In the genomic region with DNA sequence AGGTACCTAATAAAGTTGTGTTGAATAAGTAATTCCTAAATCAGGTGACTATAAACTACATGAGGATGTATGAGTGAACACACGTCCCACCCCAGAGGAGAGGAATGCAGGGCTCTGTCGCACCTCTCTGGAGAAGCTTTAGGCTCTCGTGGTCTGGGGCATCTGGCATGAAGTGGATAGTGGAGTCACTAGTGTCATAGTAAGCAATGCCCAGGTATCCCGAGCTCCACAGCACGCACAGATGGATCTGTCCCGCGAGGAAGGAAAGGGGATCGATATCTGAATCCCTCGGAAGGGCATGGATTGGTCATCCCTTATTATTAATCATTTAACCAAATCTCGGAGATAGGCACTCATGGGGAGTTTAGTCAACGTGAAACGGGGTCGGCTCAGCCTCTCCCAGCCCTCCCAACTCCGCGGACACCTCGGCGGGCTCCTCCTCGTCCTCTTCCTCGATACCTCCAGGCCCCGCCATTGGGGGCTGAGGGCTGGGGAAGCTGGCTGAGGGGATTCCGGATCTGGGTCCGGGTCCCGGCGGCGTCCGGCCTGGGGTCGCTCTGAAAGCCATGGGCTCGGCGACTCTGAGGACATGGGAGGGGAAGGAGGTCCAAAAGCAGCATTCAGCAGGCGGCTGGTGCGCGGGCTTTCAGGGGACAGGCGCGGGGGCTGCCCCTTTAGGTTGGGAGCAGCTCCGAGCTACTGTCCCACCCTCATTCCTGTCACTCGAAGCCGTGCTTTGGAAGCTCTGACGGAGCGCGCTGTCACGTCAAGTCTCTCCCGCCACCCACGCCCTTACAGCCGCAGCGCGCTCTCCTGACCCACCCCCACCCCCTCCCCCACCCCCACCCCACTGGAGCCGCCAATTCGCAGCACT, we compare ENCODE assay signal across 8 mouse cellular contexts. TPM values are rescaled to one million over a fixed set of nuclear protein-coding genes. Genes with fewer than 3 reads are reported as not detected.
DNase-seq lines count a peak whose midpoint lies in the region; ATAC-seq and TF ChIP-seq lines count a peak whose summit lies in the region.

No protein-coding gene starts in this region.

- no peak for DNase-seq in heart, postnatal 14 days
- no peak for DNase-seq in forebrain, embryonic 11.5 days (ENCODE audit: low spot score)
- peak; percentile 31 for DNase-seq in yolk sac, embryonic 10.5 days (ENCODE audit: low spot score)
- no peak for DNase-seq in urinary bladder, postnatal 25 days (ENCODE audit: low spot score)
- DNase-seq in left cerebral cortex, postnatal 4 days = no peak

- peaks cover 56% of the 10 kb centered on the region for H3K4me1 ChIP-seq in heart, embryonic 13.5 days
- peaks cover 53% of the 10 kb centered on the region for H3K4me1 ChIP-seq in E14TG2a.4 (replicated peaks; ENCODE audit: low read depth, low read length)
- H3K4me1 ChIP-seq in forebrain, embryonic 11.5 days (replicated peaks; ENCODE audit: control insufficient read depth, insufficient read depth, low read length) = peaks cover 21% of the 10 kb centered on the region
- peaks cover 85% of the 10 kb centered on the region for H3K4me1 ChIP-seq in liver, embryonic 12.5 days

- H3K27ac ChIP-seq in heart, embryonic 13.5 days (replicated peaks) = peak overlapping the region; percentile 94
- H3K27ac ChIP-seq in forebrain, embryonic 11.5 days (ENCODE audit: low read depth, low read length) = peak overlapping the region; percentile 62
- peak overlapping the region; percentile 94 for H3K27ac ChIP-seq in liver, embryonic 12.5 days

- peak overlapping the region; percentile 68 for H3K4me3 ChIP-seq in heart, embryonic 13.5 days
- peak overlapping the region; percentile 86 for H3K4me3 ChIP-seq in E14TG2a.4 (replicated peaks; ENCODE audit: low read length)
- H3K4me3 ChIP-seq in forebrain, embryonic 11.5 days (ENCODE audit: low read depth, low read length) = peak overlapping the region; percentile 39
- peak overlapping the region; percentile 70 for H3K4me3 ChIP-seq in liver, embryonic 12.5 days

- WGBS in heart, embryonic 13.5 days = 2% methylated on average over 48 of the region's 48 CpGs
- 6% methylated on average over 48 of the region's 48 CpGs for WGBS in forebrain, embryonic 11.5 days
- 3% methylated on average over 48 of the region's 48 CpGs for WGBS in liver, embryonic 12.5 days (ENCODE audit: insufficient replicate concordance)

- no peaks in the 10 kb centered on the region for H3K36me3 ChIP-seq in heart, embryonic 13.5 days
- H3K36me3 ChIP-seq in E14TG2a.4 (ENCODE audit: insufficient read depth, low read length) = no peaks in the 10 kb centered on the region
- H3K36me3 ChIP-seq in forebrain, embryonic 11.5 days (ENCODE audit: control insufficient read depth, insufficient read depth, low read length) = no peaks in the 10 kb centered on the region
- H3K36me3 ChIP-seq in liver, embryonic 12.5 days = no peaks in the 10 kb centered on the region

- no peaks in the 10 kb centered on the region for H3K27me3 ChIP-seq in heart, embryonic 13.5 days (replicated peaks)
- H3K27me3 ChIP-seq in E14TG2a.4 (ENCODE audit: insufficient read depth, low read length) = peaks cover 30% of the 10 kb centered on the region
- H3K27me3 ChIP-seq in forebrain, embryonic 11.5 days (ENCODE audit: control insufficient read depth, insufficient read depth, low read length) = no peaks in the 10 kb centered on the region
- no peaks in the 10 kb centered on the region for H3K27me3 ChIP-seq in liver, embryonic 12.5 days (replicated peaks)

- H3K4me2 ChIP-seq in heart, embryonic 13.5 days = peak overlapping the region; percentile 95
- H3K4me2 ChIP-seq in forebrain, embryonic 11.5 days (ENCODE audit: low read depth, low read length, severe bottlenecking) = peak overlapping the region; percentile 89
- H3K4me2 ChIP-seq in liver, embryonic 12.5 days = peak overlapping the region; percentile 98

- intact Hi-C loops in heart, postnatal 14 days (cut with DNase I) = loop anchor here (2.0 kb wide), 1 partner anchor 23 kb away; no protein-coding TSS in a partner anchor
- intact Hi-C loops in left cerebral cortex, postnatal 4 days (cut with DNase I) = no loop called here

- no peaks in the 10 kb centered on the region for H3K9me3 ChIP-seq in heart, embryonic 13.5 days
- no peaks in the 10 kb centered on the region for H3K9me3 ChIP-seq in E14TG2a.4 (ENCODE audit: low read length)
- no peaks in the 10 kb centered on the region for H3K9me3 ChIP-seq in forebrain, embryonic 11.5 days (ENCODE audit: control insufficient read depth, low read length)
- H3K9me3 ChIP-seq in liver, embryonic 12.5 days (replicated peaks) = no peaks in the 10 kb centered on the region

- H3K9ac ChIP-seq in heart, embryonic 13.5 days = peak overlapping the region; percentile 91
- H3K9ac ChIP-seq in forebrain, embryonic 11.5 days (ENCODE audit: low read length) = peak overlapping the region; percentile 93
- H3K9ac ChIP-seq in liver, embryonic 12.5 days = peak overlapping the region; percentile 89

- ATAC-seq in heart, embryonic 13.5 days (ENCODE audit: extremely low read depth, insufficient number of reproducible peaks, low FRiP score, low TSS enrichment) = no peak
- peak; percentile 76 for ATAC-seq in forebrain, embryonic 11.5 days (replicated peaks; ENCODE audit: low FRiP score)
- no peak for ATAC-seq in liver, embryonic 12.5 days

- no peak for TF ChIP-seq CTCF in E14TG2a.4 (conservative IDR thresholded peaks at IDR 0.05; ENCODE audit: low read length)

RNA-seq across cellular contexts. Expression of a gene that starts 0.5 kb away (rescaled TPM):
- polyA plus RNA-seq in heart, embryonic 13.5 days (2015; fragmentation: Nextera tagmentation; extraction: Ambion mirVana) = 4.0 and 4.1 TPM in 2 replicates
- 1 to 10 TPM; 1.6 to 2.0 TPM for total RNA-seq in heart, postnatal 14 days (2021)
- polyA plus RNA-seq in forebrain, embryonic 11.5 days (2014; fragmentation: Nextera tagmentation; extraction: Ambion mirVana) = 5.8 and 7.9 TPM in 2 replicates
- 4.0 and 4.8 TPM in 2 replicates for polyA plus RNA-seq in liver, embryonic 12.5 days (2016; fragmentation: Nextera tagmentation; extraction: Ambion mirVana)
- 1 to 10 TPM; 2.0 to 3.2 TPM for total RNA-seq in left cerebral cortex, postnatal 4 days (2021)

RNA-seq across cellular contexts. Expression of a gene that starts 3.7 kb away (rescaled TPM):
- 351 and 389 TPM in 2 replicates for polyA plus RNA-seq in heart, embryonic 13.5 days (2015; fragmentation: Nextera tagmentation; extraction: Ambion mirVana)
- 10 to 100 TPM; 61.6 to 72.9 TPM for total RNA-seq in heart, postnatal 14 days (2021)
- polyA plus RNA-seq in forebrain, embryonic 11.5 days (2014; fragmentation: Nextera tagmentation; extraction: Ambion mirVana) = 67.7 and 74.5 TPM in 2 replicates
- 160 and 162 TPM in 2 replicates for polyA plus RNA-seq in liver, embryonic 12.5 days (2016; fragmentation: Nextera tagmentation; extraction: Ambion mirVana)
- total RNA-seq in left cerebral cortex, postnatal 4 days (2021) = 10 to 100 TPM; 20.2 to 20.3 TPM

RNA-seq across cellular contexts. Expression of a gene that starts 12.8 kb away (rescaled TPM):
- polyA plus RNA-seq in heart, embryonic 13.5 days (2015; fragmentation: Nextera tagmentation; extraction: Ambion mirVana) = 194 and 207 TPM in 2 replicates
- total RNA-seq in heart, postnatal 14 days (2021) = 10 to 100 TPM; 49.3 to 50.0 TPM
- polyA plus RNA-seq in forebrain, embryonic 11.5 days (2014; fragmentation: Nextera tagmentation; extraction: Ambion mirVana) = 489 and 543 TPM in 2 replicates
- 49.0 and 49.1 TPM in 2 replicates for polyA plus RNA-seq in liver, embryonic 12.5 days (2016; fragmentation: Nextera tagmentation; extraction: Ambion mirVana)
- 100 to 1,000 TPM; 101 to 115 TPM for total RNA-seq in left cerebral cortex, postnatal 4 days (2021)

RNA-seq across cellular contexts. Expression of a gene that starts 18.2 kb away (rescaled TPM):
- polyA plus RNA-seq in heart, embryonic 13.5 days (2015; fragmentation: Nextera tagmentation; extraction: Ambion mirVana) = 3.2 and 4.2 TPM in 2 replicates
- under 1 TPM; 0.34 to 0.48 TPM for total RNA-seq in heart, postnatal 14 days (2021)
- polyA plus RNA-seq in forebrain, embryonic 11.5 days (2014; fragmentation: Nextera tagmentation; extraction: Ambion mirVana) = 4.0 and 4.1 TPM in 2 replicates
- 2.8 and 3.4 TPM in 2 replicates for polyA plus RNA-seq in liver, embryonic 12.5 days (2016; fragmentation: Nextera tagmentation; extraction: Ambion mirVana)
- under 1 TPM; 0.98 to 0.99 TPM for total RNA-seq in left cerebral cortex, postnatal 4 days (2021)

RNA-seq across cellular contexts. Expression of a gene that starts 19.1 kb away (rescaled TPM):
- not detected in 2 replicates for polyA plus RNA-seq in heart, embryonic 13.5 days (2015; fragmentation: Nextera tagmentation; extraction: Ambion mirVana)
- not detected for total RNA-seq in heart, postnatal 14 days (2021)
- 0.20 TPM in 1 of 2 replicates, not detected in the other for polyA plus RNA-seq in forebrain, embryonic 11.5 days (2014; fragmentation: Nextera tagmentation; extraction: Ambion mirVana)
- polyA plus RNA-seq in liver, embryonic 12.5 days (2016; fragmentation: Nextera tagmentation; extraction: Ambion mirVana) = 0.41 and 0.44 TPM in 2 replicates
- total RNA-seq in left cerebral cortex, postnatal 4 days (2021) = not detected
